Comparison of ENCODE assay signal across 18 mouse cellular contexts in the genomic region with DNA sequence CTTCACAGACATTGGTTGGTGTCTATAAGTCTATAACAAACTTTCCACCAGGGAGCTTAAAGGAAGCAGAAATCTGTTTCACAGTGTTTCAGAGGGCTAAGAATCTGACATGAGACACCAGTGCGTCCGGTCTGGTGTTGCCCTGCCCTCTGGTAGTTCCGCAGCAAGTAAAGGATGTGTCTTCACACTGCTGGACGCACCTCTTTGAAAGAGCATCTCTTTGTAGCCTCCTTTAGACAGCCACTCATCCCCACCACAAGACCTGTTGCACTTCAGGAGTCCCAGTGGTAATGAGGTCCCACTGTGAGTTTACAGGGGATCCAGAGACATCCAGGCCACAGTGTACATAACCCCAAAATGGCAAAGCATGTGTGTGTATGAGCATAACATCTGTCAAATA.
DNase-seq lines count a peak whose midpoint lies in the region; ATAC-seq and TF ChIP-seq lines count a peak whose summit lies in the region.
"Had no signal": no experiment of that assay in that cellular context is flagged by ENCODE, and none has a peak within 500 bp of the region (broad histone marks: within the 10 kb centered on the region; RNA-seq: fewer than 3 reads in every experiment).

No protein-coding gene starts in this region.

- no peak overlapping the region for H3K4me2 ChIP-seq in stomach, postnatal 0 days (replicated peaks; ENCODE audit: low read depth)
- H3K4me2 ChIP-seq: forebrain, embryonic 13.5 days; heart, embryonic 13.5 days; hindbrain, embryonic 15.5 days had no signal

- no peak overlapping the region for H3K4me3 ChIP-seq in limb, embryonic 10.5 days
- H3K4me3 ChIP-seq in stomach, postnatal 0 days (ENCODE audit: low read depth, low read length): no peak overlapping the region
- H3K4me3 ChIP-seq: forebrain, embryonic 13.5 days; heart, embryonic 13.5 days; hindbrain, embryonic 15.5 days had no signal

- no peak for ATAC-seq in CD4-positive, CD25-positive, alpha-beta regulatory T cell, adult 4 months
- ATAC-seq in stomach, postnatal 0 days (ENCODE audit: low FRiP score, low TSS enrichment): no peak
- no peak for ATAC-seq in megakaryocyte-erythroid progenitor cell, adult 5-6 weeks (replicated peaks; ENCODE audit: low FRiP score, low TSS enrichment, poor library complexity, severe bottlenecking)
- ATAC-seq: forebrain, embryonic 13.5 days; forebrain, postnatal 0 days had no signal

- peaks cover 24% of the 10 kb centered on the region for H3K36me3 ChIP-seq in limb, embryonic 10.5 days
- no peaks in the 10 kb centered on the region for H3K36me3 ChIP-seq in stomach, postnatal 0 days (ENCODE audit: control insufficient read depth, insufficient read depth, low read length)
- H3K36me3 ChIP-seq: hindbrain, embryonic 15.5 days had no signal

- peaks cover 42% of the 10 kb centered on the region for H3K4me1 ChIP-seq in limb, embryonic 10.5 days
- H3K4me1 ChIP-seq in stomach, postnatal 0 days (replicated peaks; ENCODE audit: control insufficient read depth, insufficient read depth): peaks cover 3% of the 10 kb centered on the region; the same call in 1 of the 2 replicates

- no peak for TF ChIP-seq CTCF in stomach, postnatal 0 days (IDR thresholded peaks at IDR 0.05; ENCODE audit: low read depth)

- H3K9me3 ChIP-seq in limb, embryonic 10.5 days (replicated peaks): no peaks in the 10 kb centered on the region
- no peaks in the 10 kb centered on the region for H3K9me3 ChIP-seq in stomach, postnatal 0 days (ENCODE audit: control insufficient read depth, low read length)
- H3K9me3 ChIP-seq: forebrain, embryonic 13.5 days; heart, embryonic 13.5 days; hindbrain, embryonic 15.5 days had no signal

- no peak for TF ChIP-seq EP300 in stomach, postnatal 0 days (optimal IDR thresholded peaks at IDR 0.05)

- H3K27ac ChIP-seq in limb, embryonic 10.5 days: 0 out of 2 replicates have a peak overlapping the region, but pooled peaks have one; percentile 19
- peak overlapping the region; percentile 84; the same call in 1 of the 2 replicates for H3K27ac ChIP-seq in stomach, postnatal 0 days (replicated peaks)
- H3K27ac ChIP-seq: forebrain, embryonic 13.5 days; heart, embryonic 13.5 days; hindbrain, embryonic 15.5 days had no signal

- WGBS in limb, embryonic 10.5 days: 92% methylated on average over 4 of the region's 4 CpGs
- 86% methylated on average over 4 of the region's 4 CpGs for WGBS in stomach, postnatal 0 days

- DNase-seq in CD4-positive, CD25-positive, alpha-beta regulatory T cell, adult 2 months (ENCODE audit: low read depth, low spot score): peak; percentile 15
- DNase-seq in kidney, adult 18-20 months: peak; percentile 1
- no peak for DNase-seq in kidney, adult 9 months
- DNase-seq in limb, embryonic 10.5 days (ENCODE audit: low spot score): no peak
- DNase-seq in stomach, postnatal 0 days (ENCODE audit: low spot score): no peak
- DNase-seq: adrenal gland, adult 2 months; adrenal gland, postnatal 25 days; B cell, adult 2 months; cerebellum, adult 18-20 months; cerebellum, adult 9-11 months; cerebellum, postnatal 36 days; forebrain, postnatal 0 days; gastrocnemius, postnatal 14 days had no signal

- no peak overlapping the region for H3K9ac ChIP-seq in stomach, postnatal 0 days (ENCODE audit: low read length)
- H3K9ac ChIP-seq: forebrain, embryonic 13.5 days; forebrain, postnatal 0 days; hindbrain, embryonic 15.5 days had no signal

- no peaks in the 10 kb centered on the region for H3K27me3 ChIP-seq in limb, embryonic 10.5 days (ENCODE audit: low read depth, poor library complexity, severe bottlenecking)
- H3K27me3 ChIP-seq in stomach, postnatal 0 days (ENCODE audit: control insufficient read depth, insufficient read depth, low read length): no peaks in the 10 kb centered on the region
- H3K27me3 ChIP-seq: forebrain, embryonic 13.5 days; heart, embryonic 13.5 days; hindbrain, embryonic 15.5 days had no signal

Comparison
In these comparisons a context has a peak if more than half of its experiments do, and no peak if none do; other contexts are left out.
1. DNase-seq: peak in CD4-positive, CD25-positive, alpha-beta regulatory T cell, adult 2 months (single experiment) and kidney, adult 18-20 months (single experiment); none in kidney, adult 9 months (single experiment), limb, embryonic 10.5 days (single experiment) and stomach, postnatal 0 days (single experiment).